Mouse (Mus musculus): ENCODE results near the gene Pank1.

The Pank1 gene

DNA sequence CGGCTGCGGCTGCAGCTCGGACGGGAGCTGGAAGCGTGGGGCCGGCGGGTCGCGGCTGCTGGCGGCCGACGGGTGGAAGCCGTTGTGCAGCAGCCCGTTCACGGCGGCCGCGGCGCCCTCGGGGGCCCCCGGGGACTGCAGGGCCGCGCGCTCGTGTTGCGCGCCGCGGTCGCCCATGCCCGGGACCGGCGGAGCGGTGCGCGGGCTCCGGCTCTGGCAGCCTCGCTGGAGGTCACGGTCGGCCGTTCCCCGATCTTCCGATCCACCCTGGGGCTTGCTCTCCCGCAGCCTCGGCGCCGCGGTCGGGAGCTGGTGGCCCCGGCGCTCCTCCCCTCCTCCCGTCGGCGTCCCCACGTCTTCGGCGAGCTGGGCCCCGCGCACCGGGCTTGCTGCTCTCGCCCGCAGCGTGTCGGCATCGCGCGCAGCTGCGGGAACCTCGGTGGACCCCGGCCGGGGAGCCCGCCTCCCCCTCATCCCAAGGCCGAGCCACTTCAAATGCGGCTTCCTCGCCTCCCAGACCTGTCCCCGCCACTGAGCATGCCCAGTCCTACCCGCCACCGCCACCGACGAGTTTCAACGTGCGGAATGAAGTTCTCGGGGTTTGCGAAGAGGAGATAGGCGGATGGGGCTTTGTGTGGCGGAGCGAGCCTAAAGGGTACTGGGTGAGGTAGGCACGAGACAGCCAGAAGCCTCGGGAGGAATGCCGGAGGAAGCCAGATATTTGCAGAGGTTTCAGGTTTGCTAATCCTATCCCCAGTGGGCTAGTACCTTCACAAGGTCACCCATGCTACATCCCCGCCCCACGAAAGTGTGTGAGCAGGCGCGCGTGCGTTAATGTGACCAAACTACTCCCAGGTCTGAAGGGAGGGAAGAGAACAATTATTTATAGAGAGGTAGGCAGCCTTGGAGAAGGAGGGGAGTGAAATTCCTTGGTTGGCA lies at the start of gene Pank1:
Gene Pank1 (minus strand): TSS at position 853 of the 939 bp plus-strand sequence.
- no peak for DNase-seq (ENCODE audit: low read depth)

GRCm38 (mm10) chr19:34922603-34922963 lies 43.3 kb upstream of the Pank1 start:
- DNase-seq (ENCODE audit: low read depth), result no peak

DNA sequence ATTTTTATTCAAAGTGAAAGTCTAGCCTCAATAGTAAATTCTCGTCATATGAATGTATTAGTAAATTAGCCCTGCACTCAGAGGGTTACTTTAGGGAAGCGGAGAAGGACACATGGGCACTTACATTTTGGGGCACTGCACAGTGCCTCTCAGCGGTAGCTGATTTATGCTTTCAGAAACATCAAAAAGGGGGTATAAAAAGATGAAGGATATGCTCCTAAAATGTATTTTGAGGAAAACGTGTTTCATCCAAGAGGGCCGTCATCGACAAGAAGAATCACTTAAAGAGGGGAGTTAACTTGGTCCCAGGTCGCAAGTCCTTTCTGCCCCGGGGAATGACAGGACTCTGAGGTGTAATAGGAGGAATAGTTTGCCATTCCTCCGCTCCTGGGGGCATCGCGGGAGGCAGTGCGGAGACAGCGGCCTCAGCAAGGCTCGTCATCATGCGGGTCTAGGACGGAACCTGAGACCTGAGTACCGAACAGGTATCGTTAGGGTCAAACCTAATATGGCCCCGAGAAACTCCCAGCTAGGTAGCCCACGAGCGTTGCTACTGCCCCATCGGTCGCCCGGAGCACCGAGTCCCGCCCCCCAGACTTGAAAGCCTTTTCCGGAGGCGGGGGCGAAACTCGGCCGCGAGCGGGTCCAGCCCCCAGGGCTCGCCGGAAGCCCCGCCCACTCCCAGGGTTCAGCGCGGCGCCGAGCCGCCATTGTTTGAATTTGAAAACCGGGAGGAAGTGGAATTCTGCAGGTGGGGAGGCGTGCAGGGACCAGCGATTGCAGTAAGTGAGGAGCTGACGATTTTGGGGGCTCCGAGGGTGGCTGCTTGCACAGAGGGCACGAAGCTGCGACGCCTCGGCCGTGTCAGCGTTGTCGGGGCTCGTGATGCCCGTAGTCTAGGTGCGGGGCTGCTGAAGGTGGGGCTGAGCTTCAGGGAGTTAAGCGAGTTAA lies 42.7 kb upstream of the Pank1 start, which contains the start of gene Kif20b:
Gene Kif20b (plus strand): TSS at position 710 of the 951 bp plus-strand sequence.
- peak; percentile 49 for DNase-seq (ENCODE audit: low read depth)

DNA sequence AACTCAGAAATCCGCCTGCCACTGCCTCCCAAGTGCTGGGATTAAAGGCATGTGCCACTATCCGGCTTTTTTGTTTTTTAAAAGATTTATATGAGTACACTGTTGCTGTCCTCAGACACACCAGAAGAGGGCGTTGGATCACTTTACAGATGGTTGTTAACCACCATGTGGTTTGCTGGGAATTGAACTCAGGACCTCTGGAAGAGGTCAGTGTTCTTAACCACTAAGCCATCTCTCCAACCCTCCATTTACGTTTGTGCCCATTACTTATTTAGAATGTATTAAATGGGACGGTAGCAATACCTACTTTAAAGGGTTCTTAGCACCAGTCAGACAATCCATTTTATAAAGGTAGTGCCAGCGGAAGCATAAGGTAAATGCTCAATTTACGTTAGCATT lies 42.0 kb upstream of the Pank1 start:
- no peak for DNase-seq (ENCODE audit: low read depth)

DNA sequence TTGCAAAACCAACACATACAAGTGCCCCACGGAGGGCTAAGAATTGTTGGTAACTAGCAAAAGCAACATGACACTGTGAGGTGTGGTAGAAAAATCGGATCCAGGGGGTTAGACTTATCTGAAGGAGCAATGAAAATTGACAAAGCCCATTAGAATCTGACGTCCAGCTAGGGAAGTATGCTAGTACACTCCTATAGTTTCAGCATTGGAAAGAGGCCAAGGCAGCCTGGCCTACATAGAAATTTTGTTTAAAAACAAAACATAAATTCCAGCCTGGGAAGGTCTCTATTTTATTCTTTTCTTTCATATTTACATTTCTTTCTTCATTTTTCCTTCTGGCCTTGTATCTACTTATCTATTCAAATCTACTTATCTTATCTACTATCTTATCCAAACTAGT lies 41.3 kb upstream of the Pank1 start:
- DNase-seq (ENCODE audit: low read depth), result no peak

DNA sequence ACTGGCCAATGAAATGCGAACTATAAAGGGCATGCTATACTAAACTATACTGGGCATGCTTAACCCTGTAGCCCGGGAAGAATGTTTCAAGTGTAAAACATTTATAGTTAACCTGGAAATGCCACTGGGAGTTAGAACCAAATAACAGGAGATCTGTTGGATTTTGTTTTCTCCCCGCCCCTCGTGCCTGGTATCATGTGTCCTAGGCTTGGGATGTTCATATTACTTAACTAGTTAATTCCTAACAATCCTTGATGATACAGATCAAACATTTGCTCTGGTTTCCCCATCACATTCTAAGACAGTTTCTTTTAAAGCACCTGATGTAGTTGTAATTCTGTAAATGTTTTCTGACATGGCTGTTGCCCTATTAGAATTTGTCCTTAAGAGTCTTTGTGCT lies 40.8 kb upstream of the Pank1 start:
- DNase-seq (ENCODE audit: low read depth), result no peak

GRCm38 (mm10) chr19:34912366-34912765 lies 33.1 kb upstream of the Pank1 start:
- no peak for DNase-seq (ENCODE audit: low read depth)

GRCm38 (mm10) chr19:34906772-34907171 lies 27.5 kb upstream of the Pank1 start:
- DNase-seq (ENCODE audit: low read depth), result no peak

- no peak for DNase-seq (ENCODE audit: low read depth)
Observed at GRCm38 (mm10) chr19:34905424-34905823, 26.2 kb upstream of the Pank1 start.

DNA sequence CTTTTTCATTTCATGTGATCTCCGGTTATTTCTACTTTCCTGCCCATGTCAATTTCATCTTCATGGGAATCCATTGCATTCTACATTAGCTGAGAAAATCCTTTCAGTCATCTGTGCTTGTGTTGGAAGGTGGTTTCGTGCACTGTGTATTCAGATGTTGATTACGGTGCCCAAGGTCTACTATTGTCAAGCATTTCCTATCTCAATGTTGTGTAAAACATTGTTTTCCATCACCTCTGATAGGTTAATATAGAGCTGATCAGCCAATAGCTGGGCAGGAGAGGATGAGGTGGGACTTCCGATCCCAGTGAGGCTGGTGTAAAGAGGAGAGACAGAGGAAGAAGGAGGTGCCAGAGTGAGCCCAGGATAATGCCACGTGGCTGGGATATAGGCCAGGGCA lies 24.8 kb upstream of the Pank1 start:
- DNase-seq (ENCODE audit: low read depth), result no peak

- no peak for DNase-seq (ENCODE audit: low read depth)
Observed at GRCm38 (mm10) chr19:34901735-34902134, 22.5 kb upstream of the Pank1 start.

DNA sequence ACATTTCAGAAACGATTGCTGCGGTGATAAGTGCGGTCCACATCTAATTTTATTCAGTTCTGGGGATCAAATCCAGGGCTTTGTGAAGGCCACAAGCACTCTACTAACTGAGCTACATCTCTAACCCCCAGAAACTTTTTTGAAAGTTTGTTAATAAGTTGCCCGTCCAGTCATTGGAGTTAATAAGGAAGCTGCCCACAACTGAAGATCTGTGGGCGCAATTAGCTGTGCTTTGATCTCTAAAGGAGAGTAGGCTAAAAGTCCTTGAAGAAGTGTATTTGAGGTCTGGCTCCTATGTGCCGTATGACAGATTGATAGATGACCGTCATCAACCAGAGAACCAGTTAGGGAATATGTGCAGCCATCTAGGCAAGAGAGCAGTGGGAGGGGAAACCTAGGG lies 22.0 kb upstream of the Pank1 start:
- no peak for DNase-seq (ENCODE audit: low read depth)

DNA sequence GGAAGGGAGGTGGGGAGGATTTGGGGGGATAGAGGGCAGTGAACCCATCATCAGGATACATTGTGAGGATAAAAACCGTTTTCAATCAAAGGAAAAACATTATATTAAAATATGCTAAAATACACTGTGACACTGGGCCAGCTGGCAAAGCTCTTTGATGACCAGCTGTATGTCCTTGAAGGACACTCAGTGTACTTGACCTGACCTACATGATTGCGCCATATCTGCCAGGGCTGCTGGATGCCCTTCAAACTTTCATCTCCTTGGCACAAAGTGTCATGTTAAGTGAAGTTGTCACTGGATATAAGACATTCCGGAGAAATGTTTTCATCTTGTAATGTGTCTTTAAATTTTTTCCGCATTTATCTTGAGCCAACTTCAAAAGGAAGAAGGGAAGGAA lies 19.7 kb upstream of the Pank1 start:
- no peak for DNase-seq (ENCODE audit: low read depth)

GRCm38 (mm10) chr19:34897082-34897965 lies 18.1 kb upstream of the Pank1 start:
- DNase-seq (ENCODE audit: low read depth), result no peak

GRCm38 (mm10) chr19:34895082-34895481 lies 15.8 kb upstream of the Pank1 start:
- no peak for DNase-seq (ENCODE audit: low read depth)

GRCm38 (mm10) chr19:34891590-34891989 lies 12.3 kb upstream of the Pank1 start:
- no peak for DNase-seq (ENCODE audit: low read depth)

- no peak for DNase-seq (ENCODE audit: low read depth)
Observed at GRCm38 (mm10) chr19:34890981-34891380, 11.7 kb upstream of the Pank1 start.

- DNase-seq (ENCODE audit: low read depth), result no peak
Observed at GRCm38 (mm10) chr19:34886324-34886723, 7.1 kb upstream of the Pank1 start.

- no peak for DNase-seq (ENCODE audit: low read depth)
Observed at GRCm38 (mm10) chr19:34883526-34884224, 4.4 kb upstream of the Pank1 start.

DNA sequence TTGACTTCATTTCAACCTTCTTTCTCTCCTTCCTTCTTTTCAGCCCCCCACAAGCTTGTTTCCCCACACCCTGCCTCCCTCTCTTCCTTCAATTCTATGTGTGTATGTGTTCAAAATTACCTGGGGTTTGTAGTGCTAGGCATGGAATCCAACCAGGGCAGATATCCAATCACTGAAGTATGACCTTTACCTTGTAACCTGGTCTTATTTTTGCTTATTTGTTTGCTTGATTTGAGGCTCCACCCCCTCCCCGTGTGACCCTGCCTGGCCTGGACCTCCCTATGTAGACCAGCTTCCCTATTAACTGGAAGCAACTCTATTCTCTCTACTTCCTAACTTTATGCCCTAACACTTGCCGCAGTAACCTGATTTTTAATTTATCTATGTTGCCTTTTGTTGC lies 3.2 kb upstream of the Pank1 start:
- no peak for DNase-seq (ENCODE audit: low read depth)

- DNase-seq (ENCODE audit: low read depth), result no peak
Observed at GRCm38 (mm10) chr19:34881160-34881559, 1.9 kb upstream of the Pank1 start.

All from fibroblast of lung, adult 2 months (primary cell).